Mouse (Mus musculus) kidney, postnatal 14 days (tissue): ENCODE measurements at regions not wholly inside any gene's neighbourhood (a gene's known extent, or its start where the extent isn't known, plus 50 kb on each side); places are given as distances from the start of the nearest gene placed in this dataset.
A peak's percentile ranks its signal among the peaks of the same experiment; 100 is the strongest.

ENCODE experiments used
- DNase-seq: peaks from one replicate; pipeline ENCODE4 v3.0.0; 2022; ENCODE audit warnings: mixed read lengths

GRCm38 (mm10) chr4:29034406-29034805, 221.5 kb downstream of the Epha7 start:
- no peak for DNase-seq

GRCm38 (mm10) chr4:29039993-29040392, 227.1 kb downstream of the Epha7 start:
- no peak for DNase-seq

- DNase-seq, result peak; percentile 4
These were observed 256.0 kb downstream of the Epha7 start for GRCm38 (mm10) chr4:29068678-29069621.

GRCm38 (mm10) chr4:29074204-29074603, 261.3 kb downstream of the Epha7 start:
- no peak for DNase-seq

GRCm38 (mm10) chr4:29074851-29075250, 261.9 kb downstream of the Epha7 start:
- peak; percentile 48 for DNase-seq

- DNase-seq, result no peak
These were observed 263.8 kb downstream of the Epha7 start for GRCm38 (mm10) chr4:29076683-29077082.

GRCm38 (mm10) chr4:29078391-29078790, 265.5 kb downstream of the Epha7 start:
- DNase-seq, result no peak

- DNase-seq, result no peak
These were observed 270.8 kb downstream of the Epha7 start for GRCm38 (mm10) chr4:29083545-29084290.

- DNase-seq, result no peak
These were observed 278.0 kb downstream of the Epha7 start for GRCm38 (mm10) chr4:29090949-29091348.

GRCm38 (mm10) chr4:29091495-29092211, 278.7 kb downstream of the Epha7 start:
- no peak for DNase-seq

GRCm38 (mm10) chr4:29102373-29102772, 289.4 kb downstream of the Epha7 start:
- no peak for DNase-seq

- no peak for DNase-seq
These were observed 290.5 kb downstream of the Epha7 start for GRCm38 (mm10) chr4:29103414-29103813.

GRCm38 (mm10) chr4:29112552-29112951, 299.6 kb downstream of the Epha7 start:
- no peak for DNase-seq

- no peak for DNase-seq
These were observed 304.1 kb downstream of the Epha7 start for GRCm38 (mm10) chr4:29117025-29117424.

- no peak for DNase-seq
These were observed 305.0 kb downstream of the Epha7 start for GRCm38 (mm10) chr4:29117926-29118325.

GRCm38 (mm10) chr4:29118679-29119479, 305.9 kb downstream of the Epha7 start:
- DNase-seq, result no peak

GRCm38 (mm10) chr4:29119480-29120153, 306.7 kb downstream of the Epha7 start:
- DNase-seq, result no peak

GRCm38 (mm10) chr4:29123697-29124377, 310.9 kb downstream of the Epha7 start:
- no peak for DNase-seq

- DNase-seq, result no peak
These were observed 317.6 kb downstream of the Epha7 start for GRCm38 (mm10) chr4:29130485-29130884.

- DNase-seq, result peak; percentile 12
These were observed 320.7 kb downstream of the Epha7 start for GRCm38 (mm10) chr4:29133404-29134307.
